Mouse (Mus musculus): ENCODE measurements around the gene Flt3l. TPM values are rescaled to one million over a fixed set of nuclear protein-coding genes. Genes with fewer than 3 reads are reported as not detected.
A peak's percentile ranks its signal among the peaks of the same experiment; 100 is the strongest.
"Not testable (repeated sequence)": the region's sequence is repeated elsewhere in the genome, so short reads cannot be mapped to it uniquely, and the experiment has no call there.

Gene Flt3l
- polyA plus RNA-seq, 1 experiment from 2014 or later = 1.4 TPM

GRCm38 (mm10) chr7:45126844-45127699 lies 9.2 kb downstream of the Flt3l start:
- Histone ChIP-seq H3K36me3 (ENCODE audit: control insufficient read depth, insufficient read depth, low read length) (peaks cover 40% of the 10 kb centered on the region), H3K4me3 (replicated peaks; ENCODE audit: low read depth, low read length) (peak overlapping the region; percentile 85), H3K9me3 (ENCODE audit: control insufficient read depth, low read length) (no peaks in the 10 kb centered on the region), H3K9ac (replicated peaks; ENCODE audit: low read length) (peak overlapping the region; percentile 97), H3K27me3 (ENCODE audit: control insufficient read depth, insufficient read depth, low read length) (no peaks in the 10 kb centered on the region), H3K4me2 (ENCODE audit: low read length) (peak overlapping the region; percentile 98), H3K4me1 (ENCODE audit: control insufficient read depth, insufficient read depth, low read length) (peaks cover 20% of the 10 kb centered on the region), H3K27ac (replicated peaks; ENCODE audit: low read depth, low read length) (peak overlapping the region; percentile 81)
- ATAC-seq (ENCODE audit: low FRiP score, low TSS enrichment) = no peak
- DNase-seq = peak; percentile 7
- WGBS = 53% methylated on average over 21 of the region's 21 CpGs

DNA sequence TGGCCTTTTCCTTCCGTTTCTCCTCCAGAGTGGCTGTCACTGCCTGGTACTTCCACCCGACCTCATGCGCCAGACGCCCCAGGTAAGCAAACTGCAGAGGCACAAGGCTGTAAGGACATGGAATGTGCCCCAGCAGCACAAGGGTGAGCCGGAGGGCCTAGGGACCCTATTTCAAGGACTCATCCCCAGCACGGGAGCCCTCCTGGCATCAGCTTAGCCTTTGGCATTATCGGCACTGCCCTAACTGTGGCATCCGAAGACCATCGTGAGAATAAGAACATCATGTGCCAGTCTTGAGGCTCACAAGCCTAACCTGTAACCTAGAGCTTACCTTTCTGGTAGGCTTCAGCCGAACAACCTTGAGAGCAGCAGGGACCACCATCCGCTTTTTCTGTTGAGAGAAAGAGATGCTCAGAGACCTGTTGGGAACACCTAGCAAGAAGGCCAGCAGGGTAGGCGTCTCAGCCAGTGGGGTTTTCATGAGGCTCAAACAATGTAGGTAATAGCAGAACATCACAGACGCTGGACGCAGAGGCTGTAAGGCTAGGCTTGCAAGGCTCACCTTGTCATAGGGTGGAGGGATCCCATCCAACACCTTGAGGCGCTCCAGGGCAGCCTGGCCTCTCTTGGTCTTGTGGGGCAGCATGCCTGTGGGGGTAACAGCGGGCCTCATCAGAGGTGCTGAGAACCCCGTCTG lies 9.9 kb downstream of the Flt3l start:
- Histone ChIP-seq H3K27me3 (ENCODE audit: control insufficient read depth, insufficient read depth, low read length) (no peaks in the 10 kb centered on the region), H3K9me3 (ENCODE audit: control insufficient read depth, low read length) (no peaks in the 10 kb centered on the region), H3K36me3 (ENCODE audit: control insufficient read depth, insufficient read depth, low read length) (peaks cover 48% of the 10 kb centered on the region), H3K4me2 (ENCODE audit: low read length) (peak overlapping the region; percentile 98), H3K27ac (replicated peaks; ENCODE audit: low read depth, low read length) (peak overlapping the region; percentile 57), H3K4me1 (ENCODE audit: control insufficient read depth, insufficient read depth, low read length) (peaks cover 20% of the 10 kb centered on the region), H3K9ac (replicated peaks; ENCODE audit: low read length) (no peak overlapping the region; the same call in 1 of the 2 replicates), H3K4me3 (replicated peaks; ENCODE audit: low read depth, low read length) (no peak overlapping the region)
- ATAC-seq (ENCODE audit: low FRiP score, low TSS enrichment) (no peak), DNase-seq (no peak)
- WGBS = 76% methylated on average over 17 of the region's 17 CpGs

DNA sequence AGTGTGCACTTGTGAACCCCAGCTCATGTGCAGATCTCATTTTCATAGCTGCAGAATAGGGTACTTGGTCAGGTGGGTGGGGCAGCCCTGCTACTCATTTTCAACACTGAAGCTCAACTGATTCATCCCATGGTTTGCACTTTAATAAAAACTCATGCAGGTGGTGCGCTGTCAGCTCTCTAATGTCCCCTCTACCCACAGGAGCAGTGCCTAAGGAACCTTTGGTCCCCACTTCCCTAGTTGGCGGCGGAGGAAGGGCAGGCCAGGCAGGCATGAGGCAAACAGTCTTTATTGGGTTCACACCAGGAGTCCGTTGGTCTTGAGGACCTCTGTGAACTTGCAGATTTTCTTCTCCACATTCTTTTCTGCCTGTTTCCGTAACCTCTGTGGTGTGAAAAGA lies 10.6 kb downstream of the Flt3l start:
- peaks cover 20% of the 10 kb centered on the region for H3K4me1 ChIP-seq (ENCODE audit: control insufficient read depth, insufficient read depth, low read length)
- H3K27ac ChIP-seq (replicated peaks; ENCODE audit: low read depth, low read length); DNase-seq; H3K9ac ChIP-seq (replicated peaks; ENCODE audit: low read length); H3K9me3 ChIP-seq (ENCODE audit: control insufficient read depth, low read length); ATAC-seq (ENCODE audit: low FRiP score, low TSS enrichment); H3K27me3 ChIP-seq (ENCODE audit: control insufficient read depth, insufficient read depth, low read length); H3K4me2 ChIP-seq (ENCODE audit: low read length): not testable (repeated sequence)
- 0 out of 2 replicates have a peak overlapping the region, but pooled peaks have one; percentile 70 for H3K4me3 ChIP-seq (replicated peaks; ENCODE audit: low read depth, low read length)
- 68% methylated on average over 5 of the region's 5 CpGs for WGBS
- H3K36me3 ChIP-seq (ENCODE audit: control insufficient read depth, insufficient read depth, low read length) = peaks cover 54% of the 10 kb centered on the region

- no peaks in the 10 kb centered on the region for H3K27me3 ChIP-seq (ENCODE audit: control insufficient read depth, insufficient read depth, low read length)
- ATAC-seq (ENCODE audit: low FRiP score, low TSS enrichment) (no peak), DNase-seq (peak; percentile 50)
- H3K9ac ChIP-seq (replicated peaks; ENCODE audit: low read length) = no peak overlapping the region
- peaks cover 20% of the 10 kb centered on the region for H3K4me1 ChIP-seq (ENCODE audit: control insufficient read depth, insufficient read depth, low read length)
- H3K27ac ChIP-seq (replicated peaks; ENCODE audit: low read depth, low read length) = peak overlapping the region; percentile 81
- H3K4me2 ChIP-seq (ENCODE audit: low read length) = peak overlapping the region; percentile 53
- 25% methylated on average over 7 of the region's 7 CpGs for WGBS
- H3K4me3 ChIP-seq (replicated peaks; ENCODE audit: low read depth, low read length) = peak overlapping the region; percentile 70; the same call in 1 of the 2 replicates
- peaks cover 59% of the 10 kb centered on the region for H3K36me3 ChIP-seq (ENCODE audit: control insufficient read depth, insufficient read depth, low read length)
- H3K9me3 ChIP-seq (ENCODE audit: control insufficient read depth, low read length) = no peaks in the 10 kb centered on the region
Measured at GRCm38 (mm10) chr7:45125144-45125600, 11.1 kb downstream of the Flt3l start.

- Histone ChIP-seq H3K27ac (replicated peaks; ENCODE audit: low read depth, low read length) (peak within 1 kb of the TSS; percentile 87), H3K9ac (replicated peaks; ENCODE audit: low read length) (peak within 1 kb of the TSS; percentile 93), H3K27me3 (ENCODE audit: control insufficient read depth, insufficient read depth, low read length) (no peaks in the 10 kb centered on the region), H3K4me1 (ENCODE audit: control insufficient read depth, insufficient read depth, low read length) (peaks cover 18% of the 10 kb centered on the region), H3K4me3 (replicated peaks; ENCODE audit: low read depth, low read length) (peak within 1 kb of the TSS; percentile 70), H3K9me3 (ENCODE audit: control insufficient read depth, low read length) (no peaks in the 10 kb centered on the region), H3K36me3 (ENCODE audit: control insufficient read depth, insufficient read depth, low read length) (peaks cover 66% of the 10 kb centered on the region), H3K4me2 (ENCODE audit: low read length) (peak within 1 kb of the TSS; percentile 88)
- DNase-seq (peak; percentile 100), ATAC-seq (ENCODE audit: low FRiP score, low TSS enrichment) (peak; percentile 87)
- WGBS = under 1% methylated on average over 59 of the region's 59 CpGs
Measured at GRCm38 (mm10) chr7:45124224-45125143, 11.7 kb downstream of the Flt3l start, which contains the start of gene Rps11. TSS of gene Rps11 (minus strand) at chr7:45124439.

DNA sequence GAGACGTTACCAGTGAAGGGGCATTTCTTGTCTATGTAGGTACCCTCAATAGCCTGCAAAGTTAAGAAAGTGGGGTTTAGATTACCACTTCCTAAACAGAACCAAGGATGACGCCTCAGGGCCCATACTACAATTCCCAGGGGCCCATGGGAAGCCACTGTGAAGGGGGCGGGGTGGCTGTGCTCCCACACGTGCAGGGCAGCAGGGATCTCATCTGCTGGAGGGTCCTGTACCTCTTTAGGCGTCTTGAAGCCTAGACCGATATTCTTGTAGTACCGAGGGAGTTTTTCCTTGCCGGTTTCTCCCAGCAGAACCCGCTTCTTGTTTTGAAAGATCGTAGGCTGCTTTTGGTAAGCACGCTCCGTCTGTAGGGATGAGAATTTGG lies 13.1 kb downstream of the Flt3l start:
- no peak for ATAC-seq (ENCODE audit: low FRiP score, low TSS enrichment)
- peak overlapping the region; percentile 70 for H3K4me3 ChIP-seq (replicated peaks; ENCODE audit: low read depth, low read length)

DNA sequence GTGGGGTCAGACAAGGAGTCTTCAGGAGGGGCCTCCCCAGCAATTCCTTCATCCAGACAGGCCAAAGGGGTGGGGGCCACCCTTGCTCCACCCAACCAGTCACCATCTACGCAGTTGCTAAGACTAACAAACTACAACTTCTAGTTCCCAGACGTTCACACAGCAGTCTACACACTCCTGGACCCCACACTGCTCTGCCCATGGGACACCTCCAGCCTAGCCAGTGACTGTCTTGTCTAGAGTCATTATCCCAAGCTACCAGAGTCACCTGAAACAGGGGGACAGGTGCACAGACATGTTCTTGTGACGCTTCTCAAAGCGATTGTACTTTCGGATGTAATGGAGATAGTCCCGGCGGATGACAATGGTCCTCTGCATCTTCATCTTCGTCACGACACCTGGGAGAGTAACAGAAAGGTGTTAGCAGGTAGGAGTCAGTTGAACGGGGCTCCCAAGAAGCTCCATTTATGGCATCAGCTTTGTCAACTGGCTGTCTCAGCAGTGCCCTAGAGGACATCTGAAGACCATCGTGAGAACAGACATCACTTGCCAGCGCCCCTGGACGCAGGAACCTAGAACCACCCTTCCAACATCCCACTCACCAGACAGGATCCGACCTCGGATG lies 13.6 kb downstream of the Flt3l start:
- no peak for DNase-seq
- H3K4me1 ChIP-seq (ENCODE audit: control insufficient read depth, insufficient read depth, low read length) = peaks cover 16% of the 10 kb centered on the region
- WGBS = 88% methylated on average over 15 of the region's 15 CpGs
- peak overlapping the region; percentile 70 for H3K4me3 ChIP-seq (replicated peaks; ENCODE audit: low read depth, low read length)
- ATAC-seq (ENCODE audit: low FRiP score, low TSS enrichment) = no peak
- peaks cover 81% of the 10 kb centered on the region for H3K36me3 ChIP-seq (ENCODE audit: control insufficient read depth, insufficient read depth, low read length)
- no peak overlapping the region for H3K27ac ChIP-seq (replicated peaks; ENCODE audit: low read depth, low read length)
- peak overlapping the region; percentile 88 for H3K4me2 ChIP-seq (ENCODE audit: low read length)
- peak overlapping the region; percentile 93 for H3K9ac ChIP-seq (replicated peaks; ENCODE audit: low read length)
- no peaks in the 10 kb centered on the region for H3K9me3 ChIP-seq (ENCODE audit: control insufficient read depth, low read length)
- H3K27me3 ChIP-seq (ENCODE audit: control insufficient read depth, insufficient read depth, low read length) = no peaks in the 10 kb centered on the region

More for the DNA sequence above, 13.1 kb downstream of the Flt3l start:
- no peaks in the 10 kb centered on the region for H3K27me3 ChIP-seq (ENCODE audit: control insufficient read depth, insufficient read depth, low read length)
- peak overlapping the region; percentile 93 for H3K9ac ChIP-seq (replicated peaks; ENCODE audit: low read length)
- H3K27ac ChIP-seq (replicated peaks; ENCODE audit: low read depth, low read length) = no peak overlapping the region; the same call in 1 of the 2 replicates
- 26% methylated on average over 12 of the region's 12 CpGs for WGBS
- H3K36me3 ChIP-seq (ENCODE audit: control insufficient read depth, insufficient read depth, low read length) = peaks cover 76% of the 10 kb centered on the region
- no peaks in the 10 kb centered on the region for H3K9me3 ChIP-seq (ENCODE audit: control insufficient read depth, low read length)
- peaks cover 18% of the 10 kb centered on the region for H3K4me1 ChIP-seq (ENCODE audit: control insufficient read depth, insufficient read depth, low read length)
- DNase-seq = peak; percentile 37
- peak overlapping the region; percentile 88 for H3K4me2 ChIP-seq (ENCODE audit: low read length)
